Comparison of ENCODE assay signal across 26 mouse cellular contexts in the genomic region with DNA sequence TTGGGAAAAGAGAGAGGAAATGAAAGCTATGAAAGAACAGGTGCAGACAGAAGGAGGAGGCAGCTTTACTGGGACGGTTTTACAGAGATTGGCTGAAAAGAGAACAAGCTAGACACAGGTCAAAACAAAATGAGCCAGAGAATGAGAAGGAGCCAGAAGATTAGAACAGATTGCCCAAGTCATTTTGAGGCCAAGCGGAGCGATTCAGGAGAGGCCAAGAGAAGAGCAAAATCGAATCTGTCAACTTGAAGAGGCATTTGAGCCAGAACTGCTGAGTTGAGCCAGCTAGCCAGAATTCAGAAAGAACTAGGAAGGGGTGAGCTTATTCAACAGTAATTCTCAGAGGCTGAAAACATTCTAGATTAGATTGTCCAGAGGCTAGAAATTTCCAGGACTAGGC.
DNase-seq lines count a peak whose midpoint lies in the region; ATAC-seq and TF ChIP-seq lines count a peak whose summit lies in the region.
"Had no signal": no experiment of that assay in that cellular context is flagged by ENCODE, and none has a peak within 500 bp of the region (broad histone marks: within the 10 kb centered on the region; RNA-seq: fewer than 3 reads in every experiment).

No protein-coding gene starts in this region.

- TF ChIP-seq CTCF in gastrocnemius, adult 2 months (IDR thresholded peaks at IDR 0.05) = no peak
- no peak for TF ChIP-seq CTCF in liver, adult 2 months (IDR thresholded peaks at IDR 0.05; ENCODE audit: low read depth, low read length)
- TF ChIP-seq CTCF in bone marrow, adult 2 months (IDR thresholded peaks at IDR 0.05; ENCODE audit: control insufficient read depth, insufficient read depth, low read length) = no peak

- peaks cover 8% of the 10 kb centered on the region; the same call in 1 of the 2 replicates for H3K4me1 ChIP-seq in liver, adult 2 months (ENCODE audit: control insufficient read depth, insufficient read depth, low read length)
- H3K4me1 ChIP-seq in liver, embryonic 12.5 days = no peaks in the 10 kb centered on the region
- H3K4me1 ChIP-seq in bone marrow, adult 2 months (ENCODE audit: control insufficient read depth, insufficient read depth, low read length) = peaks cover 5% of the 10 kb centered on the region
- H3K4me1 ChIP-seq: embryonic facial prominence, embryonic 10.5 days; embryonic facial prominence, embryonic 13.5 days; forebrain, embryonic 15.5 days; heart, embryonic 13.5 days; hindbrain, embryonic 13.5 days; intestine, embryonic 15.5 days had no signal

- no peak overlapping the region for H3K4me3 ChIP-seq in gastrocnemius, adult 2 months
- H3K4me3 ChIP-seq in liver, adult 2 months (ENCODE audit: insufficient read depth, low read depth, low read length) = no peak overlapping the region
- no peak overlapping the region for H3K4me3 ChIP-seq in liver, embryonic 12.5 days
- no peak overlapping the region for H3K4me3 ChIP-seq in bone marrow, adult 2 months (replicated peaks; ENCODE audit: control insufficient read depth, low read depth, low read length)
- H3K4me3 ChIP-seq: embryonic facial prominence, embryonic 10.5 days; embryonic facial prominence, embryonic 13.5 days; erythroblast, embryonic 14.5 days; forebrain, embryonic 12.5 days; forebrain, embryonic 15.5 days; heart, embryonic 13.5 days; hindbrain, embryonic 10.5 days; hindbrain, embryonic 13.5 days; intestine, embryonic 15.5 days had no signal

- H3K27me3 ChIP-seq in liver, adult 2 months (ENCODE audit: control insufficient read depth, insufficient read depth, low read length) = no peaks in the 10 kb centered on the region
- no peaks in the 10 kb centered on the region for H3K27me3 ChIP-seq in liver, embryonic 12.5 days (replicated peaks)
- H3K27me3 ChIP-seq: embryonic facial prominence, embryonic 13.5 days; forebrain, embryonic 12.5 days; forebrain, embryonic 15.5 days; heart, embryonic 13.5 days; hindbrain, embryonic 13.5 days; intestine, embryonic 15.5 days had no signal

- no peak overlapping the region for H3K9ac ChIP-seq in liver, adult 2 months (ENCODE audit: low read depth, low read length)
- H3K9ac ChIP-seq in liver, embryonic 12.5 days = no peak overlapping the region
- H3K9ac ChIP-seq: embryonic facial prominence, embryonic 13.5 days; forebrain, embryonic 12.5 days; forebrain, embryonic 15.5 days; heart, embryonic 13.5 days; hindbrain, embryonic 13.5 days; intestine, embryonic 15.5 days had no signal

- no peaks in the 10 kb centered on the region for H3K9me3 ChIP-seq in liver, embryonic 12.5 days (replicated peaks)
- H3K9me3 ChIP-seq: embryonic facial prominence, embryonic 10.5 days; embryonic facial prominence, embryonic 13.5 days; forebrain, embryonic 12.5 days; forebrain, embryonic 15.5 days; heart, embryonic 13.5 days; hindbrain, embryonic 10.5 days; hindbrain, embryonic 13.5 days; intestine, embryonic 15.5 days had no signal

- 28% methylated on average over 4 of the region's 4 CpGs for WGBS in liver, adult 2 months
- 83% methylated on average over 4 of the region's 4 CpGs for WGBS in liver, embryonic 12.5 days (ENCODE audit: insufficient replicate concordance)
- WGBS in bone marrow, adult 2 months = 80% methylated on average over 4 of the region's 4 CpGs

- no peak for TF ChIP-seq POLR2A in liver, adult 2 months (IDR thresholded peaks at IDR 0.05; ENCODE audit: extremely low read depth, insufficient read depth, low read length)
- no peak for TF ChIP-seq POLR2A in bone marrow, adult 2 months (IDR thresholded peaks at IDR 0.05; ENCODE audit: borderline replicate concordance, control insufficient read depth, low read depth, low read length)

- no peak for ATAC-seq in liver, embryonic 12.5 days
- ATAC-seq: activated CD4-positive, CD25-positive, alpha-beta regulatory T cell, adult 4 months; forebrain, embryonic 15.5 days; hindbrain, embryonic 16.5 days; intestine, embryonic 15.5 days had no signal

- DNase-seq in gastrocnemius, adult 2 months = no peak
- DNase-seq in gastrocnemius, adult 8-10 months (ENCODE audit: low spot score in 2 of 2) = no peak
- peak; percentile 85 for DNase-seq in liver, adult 2 months (ENCODE audit: extremely low read depth, low read depth, low spot score)
- no peak for DNase-seq in lung, postnatal 36 days
- DNase-seq: adrenal gland, postnatal 10 days; adrenal gland, postnatal 36 days; cerebellum, adult 11 months; cerebellum, adult 2 months; cerebellum, postnatal 36 days; embryo, embryonic 11 days; gastrocnemius, postnatal 14 days; heart, adult 18-20 months; kidney, adult 11 months had no signal

- H3K27ac ChIP-seq in gastrocnemius, adult 2 months = peak overlapping the region; percentile 6; the same call in 1 of the 2 replicates
- no peak overlapping the region for H3K27ac ChIP-seq in liver, adult 2 months (replicated peaks; ENCODE audit: insufficient read depth, low read depth, low read length)
- H3K27ac ChIP-seq in liver, embryonic 12.5 days = no peak overlapping the region
- H3K27ac ChIP-seq in bone marrow, adult 2 months (ENCODE audit: control insufficient read depth, insufficient read depth, low read depth, low read length, poor library complexity) = peak overlapping the region; percentile 2; the same call in 1 of the 2 replicates
- H3K27ac ChIP-seq: embryonic facial prominence, embryonic 10.5 days; embryonic facial prominence, embryonic 13.5 days; forebrain, embryonic 12.5 days; forebrain, embryonic 15.5 days; heart, embryonic 13.5 days; hindbrain, embryonic 10.5 days; hindbrain, embryonic 13.5 days; intestine, embryonic 15.5 days had no signal

- no peaks in the 10 kb centered on the region for H3K79me2 ChIP-seq in liver, adult 2 months (ENCODE audit: control insufficient read depth, insufficient read depth, low read length)

- H3K4me2 ChIP-seq in liver, embryonic 12.5 days = no peak overlapping the region
- H3K4me2 ChIP-seq: embryonic facial prominence, embryonic 13.5 days; forebrain, embryonic 12.5 days; forebrain, embryonic 15.5 days; heart, embryonic 13.5 days; hindbrain, embryonic 13.5 days; intestine, embryonic 15.5 days had no signal

- intact Hi-C loops in gastrocnemius, adult 2 months (cut with DNase I) = loop anchor here (10.0 kb wide), 1 partner anchor 230 kb away; a partner anchor contains a TSS

- H3K36me3 ChIP-seq in liver, adult 2 months (ENCODE audit: control insufficient read depth, insufficient read depth, low read length) = no peaks in the 10 kb centered on the region
- H3K36me3 ChIP-seq in liver, embryonic 12.5 days = no peaks in the 10 kb centered on the region
- H3K36me3 ChIP-seq: embryonic facial prominence, embryonic 13.5 days; forebrain, embryonic 15.5 days; heart, embryonic 13.5 days; hindbrain, embryonic 13.5 days; intestine, embryonic 15.5 days had no signal

Comparison
In these comparisons a context has a peak if more than half of its experiments do, and no peak if none do; other contexts are left out.
1. H3K27ac ChIP-seq: peak in gastrocnemius, adult 2 months (single experiment) and bone marrow, adult 2 months (single experiment); none in liver, adult 2 months (single experiment) and liver, embryonic 12.5 days (single experiment).